Mouse (Mus musculus): Measurements from ENCODE around the gene Slc48a1. TPM values are rescaled to one million over a fixed set of nuclear protein-coding genes. Genes with fewer than 3 reads are reported as not detected.

Gene Slc48a1
- polyA plus RNA-seq, 1 experiment from 2014 or later: 34.4 TPM

DNA sequence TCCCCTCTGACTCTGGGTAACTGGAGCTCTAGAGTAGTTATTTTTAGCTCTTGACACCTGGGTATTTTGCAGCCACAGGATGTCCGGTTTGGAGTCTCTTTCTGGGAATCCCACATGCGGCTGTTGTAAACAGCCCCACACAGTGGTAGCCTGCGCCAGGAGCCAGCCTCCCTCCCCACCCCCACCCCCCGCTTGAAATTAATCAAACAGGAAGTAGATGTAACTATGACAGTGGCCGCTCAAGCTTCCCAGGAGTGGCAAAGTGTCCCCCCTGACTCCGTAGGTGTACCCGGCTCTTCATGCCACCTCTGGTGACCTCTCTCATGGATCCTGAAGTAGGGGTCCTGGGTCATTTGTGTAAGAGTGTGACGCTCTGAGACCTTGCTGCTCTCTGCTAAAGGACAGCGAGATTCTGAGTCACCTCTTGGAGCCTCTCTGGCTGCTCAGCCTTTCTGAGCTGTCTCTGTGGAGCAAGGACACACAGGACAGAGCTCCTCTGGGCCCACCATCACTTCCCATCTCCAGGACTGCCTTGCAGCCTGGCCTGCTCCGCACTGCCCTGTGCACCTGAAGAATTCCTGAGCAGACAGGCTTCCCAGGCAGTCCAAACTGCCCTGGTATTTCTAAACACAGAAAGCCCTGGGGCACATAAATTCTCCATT is 43.1 kb downstream of the Slc48a1 start:
- WGBS: 20% methylated on average over 10 of the region's 10 CpGs
- Histone ChIP-seq H3K4me3 (ENCODE audit: low read length) (no peak overlapping the region), H3K27me3 (ENCODE audit: control insufficient read depth, insufficient read depth, low read length) (no peaks in the 10 kb centered on the region), H3K27ac (ENCODE audit: low read depth, low read length) (peak overlapping the region; percentile 72; the same call in 1 of the 2 replicates), H3K4me1 (ENCODE audit: control insufficient read depth, insufficient read depth, low read length) (peaks cover 51% of the 10 kb centered on the region), H3K9ac (ENCODE audit: low read depth, low read length) (no peak overlapping the region), H3K4me2 (replicated peaks; ENCODE audit: low read depth, low read length) (0 out of 2 replicates have a peak overlapping the region, but pooled peaks have one; percentile 0), H3K9me3 (ENCODE audit: control insufficient read depth, low read length) (no peaks in the 10 kb centered on the region), H3K36me3 (ENCODE audit: control insufficient read depth, insufficient read depth, low read length) (peaks cover 8% of the 10 kb centered on the region; the same call in 1 of the 2 replicates)
- peak; percentile 40 for ATAC-seq (ENCODE audit: low FRiP score, low TSS enrichment)

DNA sequence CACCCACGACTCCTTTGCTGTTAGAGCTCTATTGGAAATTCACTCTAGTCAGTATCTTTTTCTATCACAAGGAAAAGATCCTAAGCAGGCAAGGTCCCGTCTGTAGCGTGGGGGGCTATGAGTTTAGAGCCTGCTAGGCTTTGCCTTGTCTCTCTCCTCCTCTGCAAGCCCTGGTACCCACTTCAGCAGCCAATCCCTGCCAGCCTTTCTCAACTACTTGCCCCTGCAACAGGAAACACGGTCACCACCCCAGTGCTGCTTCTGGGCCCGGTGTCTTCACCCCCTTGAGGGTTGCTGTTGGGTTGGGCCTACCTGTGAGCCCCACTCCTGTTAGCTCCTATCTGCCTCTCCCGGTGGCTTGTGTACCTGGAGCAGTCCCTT is 43.7 kb downstream of the Slc48a1 start:
- H3K4me2 ChIP-seq (replicated peaks; ENCODE audit: low read depth, low read length): no peak overlapping the region
- 60% methylated on average over 6 of the region's 6 CpGs for WGBS
- H3K4me1 ChIP-seq (ENCODE audit: control insufficient read depth, insufficient read depth, low read length): peaks cover 56% of the 10 kb centered on the region
- no peaks in the 10 kb centered on the region for H3K9me3 ChIP-seq (ENCODE audit: control insufficient read depth, low read length)
- H3K27ac ChIP-seq (ENCODE audit: low read depth, low read length): peak overlapping the region; percentile 72
- no peak for ATAC-seq (ENCODE audit: low FRiP score, low TSS enrichment)
- H3K9ac ChIP-seq (ENCODE audit: low read depth, low read length): no peak overlapping the region; the same call in 1 of the 2 replicates
- H3K27me3 ChIP-seq (ENCODE audit: control insufficient read depth, insufficient read depth, low read length): no peaks in the 10 kb centered on the region
- peaks cover 8% of the 10 kb centered on the region; the same call in 1 of the 2 replicates for H3K36me3 ChIP-seq (ENCODE audit: control insufficient read depth, insufficient read depth, low read length)
- H3K4me3 ChIP-seq (ENCODE audit: low read length): no peak overlapping the region

DNA sequence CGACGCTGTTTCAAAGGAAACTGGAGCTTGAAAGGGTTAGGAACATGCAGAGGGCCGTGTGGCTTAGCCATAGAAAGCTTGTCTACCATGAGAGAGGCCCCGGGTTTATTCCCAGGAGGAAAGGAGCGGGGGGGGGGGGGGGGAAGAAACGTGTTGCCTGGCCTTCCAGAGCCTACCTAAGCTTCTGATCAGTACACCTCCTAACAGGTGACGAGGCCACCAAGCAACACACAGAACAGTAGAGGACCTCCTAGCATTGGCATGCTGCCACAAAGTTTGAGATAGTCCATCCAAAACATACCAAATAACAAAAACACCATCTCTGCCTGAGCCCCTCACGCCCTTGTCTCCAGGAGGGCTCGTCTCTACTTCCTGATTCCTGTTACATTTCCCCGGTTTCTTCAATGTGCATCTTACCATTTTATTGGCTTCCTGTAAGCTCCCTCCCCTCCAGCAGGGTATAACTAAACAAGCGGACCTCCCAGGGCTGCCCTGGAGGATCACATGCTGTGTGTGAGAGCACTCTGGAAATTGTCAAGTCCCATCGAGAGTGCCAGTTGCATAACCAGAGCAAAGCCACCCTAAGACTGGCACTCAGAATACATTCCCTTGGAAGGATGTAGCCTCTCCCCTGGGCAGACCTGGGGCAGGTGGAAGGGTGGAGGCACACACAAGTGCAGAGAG is 44.4 kb downstream of the Slc48a1 start:
- peaks cover 56% of the 10 kb centered on the region for H3K4me1 ChIP-seq (ENCODE audit: control insufficient read depth, insufficient read depth, low read length)
- H3K27ac ChIP-seq (ENCODE audit: low read depth, low read length): peak overlapping the region; percentile 72; the same call in 1 of the 2 replicates
- ATAC-seq (ENCODE audit: low FRiP score, low TSS enrichment): no peak

DNA sequence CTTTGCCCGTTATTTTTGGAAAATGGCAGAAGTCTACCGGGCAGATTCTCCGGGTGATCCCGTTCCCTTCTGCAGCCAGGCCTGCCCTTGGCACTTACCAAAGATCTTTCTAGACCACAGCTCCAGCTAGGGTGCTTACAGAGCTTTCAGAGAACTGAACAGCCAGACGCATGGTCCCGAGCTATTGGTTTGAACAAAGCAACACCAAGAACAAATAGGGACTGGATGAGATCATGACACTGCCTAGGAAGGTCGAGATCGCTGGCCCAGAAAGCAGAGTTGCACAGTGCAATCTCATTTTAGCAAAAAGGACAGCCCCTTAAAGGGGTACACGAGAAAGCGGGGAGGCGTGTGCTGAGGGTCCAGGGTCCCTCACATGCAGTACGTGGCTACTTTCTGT is 45.2 kb downstream of the Slc48a1 start:
- WGBS: 76% methylated on average over 12 of the region's 12 CpGs

More for the DNA sequence above, 44.4 kb downstream of the Slc48a1 start:
- H3K4me3 ChIP-seq (ENCODE audit: low read length): no peak overlapping the region
- WGBS: 35% methylated on average over 12 of the region's 12 CpGs
- no peaks in the 10 kb centered on the region for H3K27me3 ChIP-seq (ENCODE audit: control insufficient read depth, insufficient read depth, low read length)
- H3K9me3 ChIP-seq (ENCODE audit: control insufficient read depth, low read length): no peaks in the 10 kb centered on the region
- peaks cover 8% of the 10 kb centered on the region; the same call in 1 of the 2 replicates for H3K36me3 ChIP-seq (ENCODE audit: control insufficient read depth, insufficient read depth, low read length)
- no peak overlapping the region; the same call in 1 of the 2 replicates for H3K9ac ChIP-seq (ENCODE audit: low read depth, low read length)
- H3K4me2 ChIP-seq (replicated peaks; ENCODE audit: low read depth, low read length): no peak overlapping the region

DNA sequence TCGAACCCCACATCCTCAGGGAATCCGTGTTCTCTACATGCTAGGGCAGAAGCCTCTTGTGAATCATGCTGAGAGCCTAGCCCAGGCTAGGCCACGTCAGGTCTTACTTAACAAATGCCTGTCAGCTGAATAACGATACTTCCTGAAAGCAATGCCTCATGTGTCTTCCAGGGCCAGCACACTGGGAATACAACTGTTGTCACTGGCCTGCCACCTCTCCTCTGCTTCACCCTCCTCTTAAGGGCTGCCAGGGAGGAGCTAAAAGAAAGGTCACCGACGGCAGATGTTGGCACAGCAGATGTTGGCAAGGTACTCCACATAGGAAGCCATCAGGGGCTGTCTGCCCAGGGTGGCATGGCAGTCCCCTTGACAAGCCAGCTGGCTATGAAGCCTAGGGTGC is 45.7 kb downstream of the Slc48a1 start:
- no peak overlapping the region for H3K4me2 ChIP-seq (replicated peaks; ENCODE audit: low read depth, low read length)
- ATAC-seq (ENCODE audit: low FRiP score, low TSS enrichment): no peak
- WGBS: 87% methylated on average over 6 of the region's 6 CpGs
- no peak overlapping the region for H3K27ac ChIP-seq (ENCODE audit: low read depth, low read length)
- peaks cover 67% of the 10 kb centered on the region for H3K4me1 ChIP-seq (ENCODE audit: control insufficient read depth, insufficient read depth, low read length)
- H3K9ac ChIP-seq (ENCODE audit: low read depth, low read length): peak overlapping the region; percentile 23; the same call in 1 of the 2 replicates
- no peak overlapping the region for H3K4me3 ChIP-seq (ENCODE audit: low read length)
- peaks cover 8% of the 10 kb centered on the region; the same call in 1 of the 2 replicates for H3K36me3 ChIP-seq (ENCODE audit: control insufficient read depth, insufficient read depth, low read length)
- H3K9me3 ChIP-seq (ENCODE audit: control insufficient read depth, low read length): no peaks in the 10 kb centered on the region
- H3K27me3 ChIP-seq (ENCODE audit: control insufficient read depth, insufficient read depth, low read length): no peaks in the 10 kb centered on the region

More for the DNA sequence above, 45.2 kb downstream of the Slc48a1 start:
- H3K4me3 ChIP-seq (ENCODE audit: low read length): no peak overlapping the region
- peak overlapping the region; percentile 23; the same call in 1 of the 2 replicates for H3K9ac ChIP-seq (ENCODE audit: low read depth, low read length)
- no peaks in the 10 kb centered on the region for H3K9me3 ChIP-seq (ENCODE audit: control insufficient read depth, low read length)
- no peaks in the 10 kb centered on the region for H3K27me3 ChIP-seq (ENCODE audit: control insufficient read depth, insufficient read depth, low read length)
- peaks cover 61% of the 10 kb centered on the region for H3K4me1 ChIP-seq (ENCODE audit: control insufficient read depth, insufficient read depth, low read length)
- ATAC-seq (ENCODE audit: low FRiP score, low TSS enrichment): no peak
- H3K36me3 ChIP-seq (ENCODE audit: control insufficient read depth, insufficient read depth, low read length): peaks cover 8% of the 10 kb centered on the region; the same call in 1 of the 2 replicates
- H3K4me2 ChIP-seq (replicated peaks; ENCODE audit: low read depth, low read length): no peak overlapping the region
- no peak overlapping the region for H3K27ac ChIP-seq (ENCODE audit: low read depth, low read length)

DNA sequence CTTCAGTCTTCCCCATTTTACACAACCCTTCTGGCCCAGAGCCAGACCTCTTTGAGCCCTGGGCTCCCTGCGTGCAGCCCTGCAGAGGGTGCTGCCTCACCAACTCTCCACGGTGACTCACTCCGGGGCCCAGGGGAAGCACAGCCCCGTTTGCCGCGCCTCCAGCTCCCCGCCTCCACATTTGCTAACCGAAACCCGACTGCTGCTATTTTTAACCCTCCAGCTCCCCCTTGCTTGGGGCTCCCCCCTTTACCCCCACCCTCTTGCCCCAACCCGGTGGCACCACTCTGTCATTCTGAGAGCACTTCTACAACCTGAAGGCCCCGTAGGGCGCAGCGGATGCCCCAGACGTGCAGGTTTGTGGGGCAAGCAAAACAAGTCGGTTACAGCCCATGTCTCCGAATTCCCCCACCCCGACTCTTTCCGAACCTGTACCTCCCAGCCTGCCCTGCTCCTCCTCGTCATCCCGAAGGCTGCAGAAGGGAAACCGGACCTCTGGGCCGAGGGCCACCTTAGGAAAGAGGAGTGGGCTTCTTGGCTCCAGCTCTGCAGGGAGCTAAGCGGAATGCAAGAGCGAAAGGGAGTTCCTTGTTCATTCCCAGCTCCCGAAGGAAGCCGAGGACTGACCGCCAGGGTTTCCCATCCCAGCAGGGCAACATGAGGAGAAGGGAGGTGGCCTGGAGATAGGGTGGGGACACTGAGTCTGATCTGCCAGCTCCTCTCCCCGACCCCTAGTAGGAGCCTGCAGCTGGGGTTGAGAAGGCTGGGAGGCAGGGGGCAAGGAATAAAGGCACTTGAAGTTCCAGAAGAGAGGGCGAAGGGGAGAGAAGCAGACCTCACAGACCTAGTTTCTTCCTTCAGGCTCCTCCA is 47.0 kb downstream of the Slc48a1 start:
- Histone ChIP-seq H3K4me3 (ENCODE audit: low read length) (peak overlapping the region; percentile 19; the same call in 1 of the 2 replicates), H3K27me3 (ENCODE audit: control insufficient read depth, insufficient read depth, low read length) (no peaks in the 10 kb centered on the region), H3K4me1 (ENCODE audit: control insufficient read depth, insufficient read depth, low read length) (peaks cover 79% of the 10 kb centered on the region), H3K36me3 (ENCODE audit: control insufficient read depth, insufficient read depth, low read length) (peaks cover 8% of the 10 kb centered on the region; the same call in 1 of the 2 replicates), H3K4me2 (replicated peaks; ENCODE audit: low read depth, low read length) (peak overlapping the region; percentile 35), H3K9ac (ENCODE audit: low read depth, low read length) (peak overlapping the region; percentile 49), H3K9me3 (ENCODE audit: control insufficient read depth, low read length) (no peaks in the 10 kb centered on the region), H3K27ac (ENCODE audit: low read depth, low read length) (peak overlapping the region; percentile 49)
- WGBS: 5% methylated on average over 29 of the region's 29 CpGs
- peak; percentile 63 for ATAC-seq (ENCODE audit: low FRiP score, low TSS enrichment)

DNA sequence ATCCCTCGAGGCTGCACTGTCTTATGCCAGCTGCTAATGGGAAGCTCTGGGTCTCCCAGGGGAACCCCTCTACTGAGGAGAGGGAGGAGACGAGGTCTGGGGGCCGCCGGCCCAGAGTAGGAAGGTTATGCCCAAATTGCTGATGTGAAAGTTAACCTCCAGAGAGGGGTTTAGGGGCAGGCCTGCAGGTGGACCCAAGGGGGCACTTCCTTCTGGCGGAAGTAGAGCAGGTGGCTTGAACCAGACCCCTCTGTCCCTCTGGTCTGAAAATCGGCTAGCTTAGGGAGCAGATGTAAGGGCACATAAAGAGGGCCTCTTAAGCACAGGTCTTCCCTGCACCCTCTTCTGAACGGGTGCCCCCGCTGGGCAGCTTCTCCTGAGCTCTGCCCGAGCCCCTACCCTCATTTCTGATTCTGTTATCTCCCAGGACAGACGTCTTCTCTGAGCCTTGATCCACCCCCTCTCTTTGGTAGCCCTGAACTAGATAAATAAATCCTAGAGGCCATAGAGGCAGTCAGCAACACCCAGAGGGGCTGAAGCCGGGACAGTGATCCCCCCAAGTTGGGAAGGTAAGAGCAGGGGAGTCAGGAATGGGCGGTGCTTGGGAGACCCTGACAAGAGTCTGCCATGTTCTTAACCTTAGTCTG is 47.7 kb downstream of the Slc48a1 start:
- H3K9ac ChIP-seq (ENCODE audit: low read depth, low read length): peak overlapping the region; percentile 49; the same call in 1 of the 2 replicates
- peak overlapping the region; percentile 19; the same call in 1 of the 2 replicates for H3K4me3 ChIP-seq (ENCODE audit: low read length)
- no peak for ATAC-seq (ENCODE audit: low FRiP score, low TSS enrichment)
- H3K4me2 ChIP-seq (replicated peaks; ENCODE audit: low read depth, low read length): peak overlapping the region; percentile 35; the same call in 1 of the 2 replicates
- peaks cover 8% of the 10 kb centered on the region; the same call in 1 of the 2 replicates for H3K36me3 ChIP-seq (ENCODE audit: control insufficient read depth, insufficient read depth, low read length)
- 46% methylated on average over 12 of the region's 12 CpGs for WGBS
- H3K27ac ChIP-seq (ENCODE audit: low read depth, low read length): peak overlapping the region; percentile 49
- no peaks in the 10 kb centered on the region; the same call in 1 of the 2 replicates for H3K27me3 ChIP-seq (ENCODE audit: control insufficient read depth, insufficient read depth, low read length)
- H3K4me1 ChIP-seq (ENCODE audit: control insufficient read depth, insufficient read depth, low read length): peaks cover 76% of the 10 kb centered on the region
- no peaks in the 10 kb centered on the region for H3K9me3 ChIP-seq (ENCODE audit: control insufficient read depth, low read length)

DNA sequence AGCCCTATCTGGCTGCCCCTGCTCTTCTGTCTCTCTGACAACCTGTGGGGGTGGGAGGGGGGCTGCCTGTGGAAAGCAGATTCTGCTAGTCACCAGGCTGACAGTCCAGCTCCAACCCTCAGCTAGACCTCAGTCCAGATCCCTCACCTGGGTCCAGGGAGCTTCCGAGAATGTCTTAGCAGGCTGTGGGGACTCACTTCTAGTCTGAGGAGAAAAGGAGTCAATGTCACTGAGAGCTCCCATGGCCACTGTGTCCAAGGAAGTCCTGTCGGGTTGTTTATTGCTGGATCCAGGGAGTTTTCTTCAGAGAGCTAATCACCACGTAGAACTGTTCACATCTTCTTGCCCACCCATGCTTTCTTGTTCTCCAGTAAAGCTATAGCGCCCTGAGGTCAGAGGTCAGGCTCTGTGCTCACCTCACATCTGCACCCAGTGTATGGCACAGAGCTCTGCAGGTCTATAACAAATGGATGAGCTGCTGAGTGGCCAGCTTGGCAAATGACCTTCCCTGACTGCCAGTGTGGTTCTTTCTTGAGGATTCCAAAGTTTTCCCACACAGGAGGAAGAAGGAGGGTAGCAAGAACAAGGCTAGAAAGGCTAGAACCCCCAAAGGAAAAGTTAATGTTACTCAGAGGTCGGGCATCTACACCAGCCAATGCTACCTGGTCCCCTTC is 48.4 kb downstream of the Slc48a1 start:
- Histone ChIP-seq H3K4me2 (replicated peaks; ENCODE audit: low read depth, low read length) (no peak overlapping the region), H3K27ac (ENCODE audit: low read depth, low read length) (no peak overlapping the region), H3K4me3 (ENCODE audit: low read length) (no peak overlapping the region), H3K36me3 (ENCODE audit: control insufficient read depth, insufficient read depth, low read length) (peaks cover 8% of the 10 kb centered on the region; the same call in 1 of the 2 replicates), H3K9ac (ENCODE audit: low read depth, low read length) (no peak overlapping the region), H3K27me3 (ENCODE audit: control insufficient read depth, insufficient read depth, low read length) (no peaks in the 10 kb centered on the region; the same call in 1 of the 2 replicates), H3K4me1 (ENCODE audit: control insufficient read depth, insufficient read depth, low read length) (peaks cover 71% of the 10 kb centered on the region), H3K9me3 (ENCODE audit: control insufficient read depth, low read length) (no peaks in the 10 kb centered on the region)
- WGBS: 54% methylated on average over 5 of the region's 5 CpGs
- no peak for ATAC-seq (ENCODE audit: low FRiP score, low TSS enrichment)
